Mouse (Mus musculus): ENCODE measurements around the gene Nr1d2. TPM values are rescaled to one million over a fixed set of nuclear protein-coding genes. Genes with fewer than 3 reads are reported as not detected.
A peak's percentile ranks its signal among the peaks of the same experiment; 100 is the strongest.
"Not testable (repeated sequence)": the region's sequence is repeated elsewhere in the genome, so short reads cannot be mapped to it uniquely, and the experiment has no call there.

The Nr1d2 gene
- polyA plus RNA-seq, 2 experiments = 0.85 to 1.3 TPM

DNA sequence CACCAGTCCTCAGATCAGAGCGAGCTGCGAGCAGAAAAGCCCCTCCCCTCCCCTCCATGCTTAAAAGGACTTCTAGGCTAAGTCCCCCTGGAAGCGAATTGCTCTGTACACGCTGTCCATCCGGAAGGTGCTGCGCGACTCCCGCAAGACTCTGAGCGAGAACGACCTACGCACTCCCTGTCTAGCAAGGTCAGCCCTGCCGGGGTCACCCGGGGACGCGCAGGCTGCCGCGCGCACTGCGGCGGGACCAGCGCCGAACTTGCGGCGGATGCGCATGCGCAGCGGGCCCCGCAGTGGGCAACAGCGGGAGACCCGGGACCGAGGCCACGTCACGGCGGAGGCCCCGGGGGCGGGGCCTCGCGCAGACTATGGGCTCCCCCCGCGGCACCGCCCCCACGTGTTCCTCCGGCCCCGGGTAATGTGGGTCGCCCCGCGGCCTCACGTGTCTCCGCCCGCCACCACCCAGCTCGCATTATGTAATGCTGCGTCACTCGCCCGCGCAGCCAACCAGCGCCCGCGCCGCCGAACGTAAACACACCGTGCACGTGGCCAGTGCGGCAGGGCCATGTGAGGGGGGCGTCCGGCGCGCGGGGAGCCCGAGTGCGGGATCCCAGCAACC lies 687 bp downstream of the Nr1d2 start:
- Histone ChIP-seq H3K9ac (replicated peaks) (peak overlapping the region; percentile 56), H3K27me3 (ENCODE audit: control insufficient read depth, insufficient read depth, low read length) (no peaks in the 10 kb centered on the region), H3K27ac (no peak overlapping the region), H3K4me3 (ENCODE audit: insufficient read depth in 1 of 2, low read depth in 2 of 2, low read length in 2 of 2) (peak overlapping the region; percentile 71 to 77), H3K36me3 (replicated peaks; ENCODE audit: control insufficient read depth, insufficient read depth, low read depth) (no peaks in the 10 kb centered on the region), H3K4me2 (ENCODE audit: low read depth) (peak overlapping the region; percentile 88), H3K4me1 (replicated peaks; ENCODE audit: control insufficient read depth in 2 of 2, insufficient read depth in 2 of 2, low read length in 1 of 2) (peaks cover 0 to 10% of the 10 kb centered on the region in 2 experiments; a peak in 3 of 4 replicates), H3K9me3 (ENCODE audit: control insufficient read depth, low read length) (no peaks in the 10 kb centered on the region)
- no peak for TF ChIP-seq CTCF (IDR thresholded peaks at IDR 0.05; ENCODE audit: low read depth)
- TF ChIP-seq EP300 (IDR thresholded peaks at IDR 0.05; ENCODE audit: low read depth) = no peak
- ATAC-seq (ENCODE audit: insufficient read depth) (peak; percentile 87), DNase-seq (ENCODE audit: low read depth in 3 of 3, low spot score in 3 of 3) (peak; percentile 77 to 85 (median 85))
- under 1% methylated on average over 61 of the region's 71 CpGs for WGBS (ENCODE audit: insufficient replicate concordance)

DNA sequence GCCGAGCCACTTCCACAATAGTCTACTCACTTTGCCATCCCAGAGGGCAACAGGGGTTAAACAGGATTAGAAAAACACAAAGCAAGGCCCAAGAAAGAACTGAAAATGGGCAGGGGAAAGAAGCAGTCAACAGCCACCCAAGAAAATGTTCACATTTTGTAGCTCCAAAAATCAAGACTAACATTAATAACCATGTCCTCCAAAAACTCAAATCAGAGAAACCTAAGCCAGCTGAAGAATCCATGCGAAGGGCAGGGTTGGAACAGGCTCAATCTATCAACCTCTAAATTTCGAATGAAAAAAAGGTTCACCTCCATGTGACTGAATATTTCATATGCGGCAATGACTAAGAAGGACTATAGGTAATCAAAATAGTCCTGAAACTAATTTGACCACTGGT lies 1.5 kb downstream of the Nr1d2 start:
- ATAC-seq (ENCODE audit: insufficient read depth) (no peak), DNase-seq (ENCODE audit: low read depth in 3 of 3, low spot score in 3 of 3) (no peak)
- no peak for TF ChIP-seq EP300 (IDR thresholded peaks at IDR 0.05; ENCODE audit: low read depth)
- H3K9me3 ChIP-seq (ENCODE audit: control insufficient read depth, low read length) = no peaks in the 10 kb centered on the region
- H3K36me3 ChIP-seq (replicated peaks; ENCODE audit: control insufficient read depth, insufficient read depth, low read depth) = no peaks in the 10 kb centered on the region
- H3K4me2 ChIP-seq (ENCODE audit: low read depth) = peak overlapping the region; percentile 88
- no peak overlapping the region for H3K27ac ChIP-seq
- WGBS (ENCODE audit: insufficient replicate concordance) = 66% methylated on average over 4 of the region's 4 CpGs
- H3K27me3 ChIP-seq (ENCODE audit: control insufficient read depth, insufficient read depth, low read length) = no peaks in the 10 kb centered on the region
- no peak overlapping the region for H3K9ac ChIP-seq (replicated peaks)
- H3K4me1 ChIP-seq (replicated peaks; ENCODE audit: control insufficient read depth in 2 of 2, insufficient read depth in 2 of 2, low read length in 1 of 2) = peaks cover 0 to 10% of the 10 kb centered on the region in 2 experiments; a peak in 3 of 4 replicates
- H3K4me3 ChIP-seq (ENCODE audit: insufficient read depth in 1 of 2, low read depth in 2 of 2, low read length in 2 of 2) = peak overlapping the region in 1 of 2 experiments; percentile 71; a peak in 2 of 4 replicates

DNA sequence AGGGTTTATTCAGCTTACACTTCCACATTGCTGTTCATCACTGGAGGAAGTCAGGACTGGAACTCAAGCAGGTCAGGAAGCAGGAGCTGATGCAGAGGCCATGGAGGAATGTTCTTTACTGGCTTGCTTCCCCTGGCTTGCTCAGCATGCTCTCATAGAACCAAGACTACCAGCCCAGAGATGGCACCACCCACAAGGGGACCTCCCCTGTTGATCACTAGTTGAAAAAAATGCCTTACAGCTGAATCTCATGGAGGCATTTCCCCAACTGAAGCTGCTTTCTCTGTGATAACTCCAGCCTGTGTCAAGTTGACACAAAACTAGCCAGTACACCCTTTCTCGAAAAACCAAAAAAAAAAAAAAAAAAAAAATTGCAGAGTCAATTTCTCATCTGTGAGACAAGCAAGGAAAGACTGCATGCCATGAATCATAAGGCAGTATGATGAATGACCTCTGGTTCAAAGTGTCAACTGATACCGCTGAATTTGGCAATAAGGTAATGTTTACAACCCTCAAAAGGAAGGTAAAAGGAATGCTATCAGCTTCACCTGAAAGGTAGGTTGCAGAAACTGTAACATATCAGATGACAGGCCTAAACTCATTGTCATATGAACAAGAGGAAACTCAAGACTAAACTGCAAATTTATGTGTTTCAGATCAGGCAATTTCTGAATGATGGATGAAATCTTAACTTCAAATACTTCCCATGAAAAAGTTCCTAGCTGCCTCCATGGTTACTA lies 2.3 kb downstream of the Nr1d2 start:
- H3K36me3 ChIP-seq (replicated peaks; ENCODE audit: control insufficient read depth, insufficient read depth, low read depth); H3K4me3 ChIP-seq (ENCODE audit: insufficient read depth in 1 of 2, low read depth in 2 of 2, low read length in 2 of 2); H3K9ac ChIP-seq (replicated peaks); H3K4me2 ChIP-seq (ENCODE audit: low read depth); H3K27ac ChIP-seq; H3K27me3 ChIP-seq (ENCODE audit: control insufficient read depth, insufficient read depth, low read length); DNase-seq (ENCODE audit: low read depth in 3 of 3, low spot score in 3 of 3); H3K9me3 ChIP-seq (ENCODE audit: control insufficient read depth, low read length); ATAC-seq (ENCODE audit: insufficient read depth): not testable (repeated sequence)
- 56% methylated on average over 2 of the region's 2 CpGs for WGBS (ENCODE audit: insufficient replicate concordance)
- H3K4me1 ChIP-seq (replicated peaks; ENCODE audit: control insufficient read depth in 2 of 2, insufficient read depth in 2 of 2, low read length in 1 of 2) = peaks cover 0 to 10% of the 10 kb centered on the region in 2 experiments; a peak in 3 of 4 replicates

DNA sequence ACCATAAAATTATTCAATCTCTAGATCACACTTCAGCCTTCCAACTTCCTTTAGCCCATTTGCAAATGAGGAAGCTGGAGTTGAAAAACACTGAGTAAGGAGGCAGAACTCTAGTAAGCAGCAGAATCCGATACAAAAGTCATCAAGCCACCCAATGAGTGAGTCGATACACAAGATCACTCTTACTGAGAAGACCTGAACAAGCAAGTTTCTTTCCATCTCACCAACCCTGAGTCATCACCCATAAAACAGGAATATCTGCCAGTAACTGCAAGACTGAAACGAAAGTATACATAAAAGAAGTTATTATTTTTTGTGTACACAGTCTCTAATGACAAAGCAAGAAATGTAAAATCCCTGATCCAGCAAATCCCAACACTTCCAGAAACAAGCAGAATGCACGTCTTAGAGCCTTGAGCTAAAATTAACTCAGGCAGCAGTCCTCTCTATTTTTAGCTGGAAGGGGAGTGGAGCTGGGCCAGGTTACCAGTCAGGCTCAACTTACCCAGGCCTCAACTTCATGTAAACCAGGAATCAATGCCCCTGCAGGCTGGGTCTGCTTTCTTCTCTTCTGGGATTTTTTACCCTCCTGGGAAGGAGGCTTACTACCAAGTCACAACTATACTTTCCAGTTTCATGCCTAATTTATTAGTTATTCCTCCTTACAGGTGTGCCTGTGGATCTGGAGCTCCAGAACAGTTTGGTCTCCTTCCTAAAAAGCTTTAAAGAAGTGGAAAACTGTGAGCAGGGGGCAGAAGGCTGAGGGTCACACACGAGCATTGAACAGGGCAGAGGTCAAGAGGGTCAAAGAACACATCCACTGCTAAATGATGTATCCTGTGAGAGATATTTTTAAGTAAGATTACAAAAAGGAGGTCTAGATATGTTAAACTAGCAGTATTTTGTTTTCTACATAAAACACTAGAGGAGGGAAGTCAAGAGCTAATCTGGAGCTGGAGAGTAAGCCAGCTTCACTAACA lies 4.7 kb downstream of the Nr1d2 start:
- Histone ChIP-seq H3K9ac (replicated peaks) (no peak overlapping the region), H3K27me3 (ENCODE audit: control insufficient read depth, insufficient read depth, low read length) (no peaks in the 10 kb centered on the region), H3K4me1 (replicated peaks; ENCODE audit: control insufficient read depth in 2 of 2, insufficient read depth in 2 of 2, low read length in 1 of 2) (peaks cover 0 to 8% of the 10 kb centered on the region in 2 experiments; a peak in 3 of 4 replicates), H3K4me2 (ENCODE audit: low read depth) (no peak overlapping the region), H3K27ac (no peak overlapping the region), H3K36me3 (replicated peaks; ENCODE audit: control insufficient read depth, insufficient read depth, low read depth) (no peaks in the 10 kb centered on the region), H3K4me3 (ENCODE audit: insufficient read depth in 1 of 2, low read depth in 2 of 2, low read length in 2 of 2) (no peak overlapping the region), H3K9me3 (ENCODE audit: control insufficient read depth, low read length) (no peaks in the 10 kb centered on the region)
- TF ChIP-seq CTCF (IDR thresholded peaks at IDR 0.05; ENCODE audit: low read depth) (no peak), EP300 (IDR thresholded peaks at IDR 0.05; ENCODE audit: low read depth) (no peak)
- ATAC-seq (ENCODE audit: insufficient read depth) (no peak), DNase-seq (ENCODE audit: low read depth in 3 of 3, low spot score in 3 of 3) (no peak)
- WGBS (ENCODE audit: insufficient replicate concordance) = 35% methylated on average over 5 of the region's 5 CpGs

Measured in liver, embryonic 14.5 days (tissue).